Mouse (Mus musculus) telencephalon, adult 2 months (tissue): ENCODE measurements around the gene Nol7.

Experiments
- DNase-seq: peaks from one replicate; pipeline ENCODE4 v3.0.0-alpha.2; 2011; ENCODE audit warnings: low read depth, low spot score

The Nol7 gene

DNA sequence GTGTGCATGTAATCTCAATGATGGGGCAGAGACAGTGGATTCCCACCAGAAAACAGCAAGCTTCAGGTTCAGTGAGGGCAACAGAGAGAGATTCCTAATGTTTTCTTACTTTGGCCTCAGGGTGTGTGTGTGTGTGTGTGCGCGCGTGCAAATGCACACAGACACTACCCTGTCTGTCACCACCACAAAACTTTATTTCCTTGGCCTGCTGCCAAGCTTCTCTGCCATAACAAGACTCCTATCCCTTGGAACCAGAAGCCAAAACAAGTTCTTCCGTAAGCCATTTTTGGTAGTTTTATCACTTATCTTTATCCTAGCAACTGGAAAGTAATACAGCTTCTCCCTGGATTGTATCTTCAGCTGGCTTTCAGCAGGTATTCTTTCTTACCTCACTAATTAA, 30.2 kb downstream of the Nol7 start:
- no peak for DNase-seq

DNA sequence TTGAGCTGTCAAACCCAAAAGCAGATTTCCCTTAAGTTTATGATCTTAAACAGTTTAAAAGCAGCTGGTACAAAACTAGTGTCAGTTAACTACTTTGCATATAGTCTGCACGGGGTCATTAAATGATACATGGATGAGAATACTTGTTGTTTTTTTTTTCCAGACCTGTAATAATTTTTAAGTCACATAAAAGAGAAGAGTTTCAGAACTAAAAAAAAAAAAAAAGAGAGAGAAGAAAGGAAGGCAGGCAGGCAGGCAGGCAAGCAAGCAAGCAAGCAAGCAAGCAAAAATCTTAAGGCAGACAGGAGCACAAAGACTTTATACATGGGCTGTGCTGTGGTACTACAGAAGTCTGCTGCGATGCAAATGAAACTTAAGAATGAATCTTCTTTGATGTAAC, 35.2 kb downstream of the Nol7 start:
- no peak for DNase-seq

DNA sequence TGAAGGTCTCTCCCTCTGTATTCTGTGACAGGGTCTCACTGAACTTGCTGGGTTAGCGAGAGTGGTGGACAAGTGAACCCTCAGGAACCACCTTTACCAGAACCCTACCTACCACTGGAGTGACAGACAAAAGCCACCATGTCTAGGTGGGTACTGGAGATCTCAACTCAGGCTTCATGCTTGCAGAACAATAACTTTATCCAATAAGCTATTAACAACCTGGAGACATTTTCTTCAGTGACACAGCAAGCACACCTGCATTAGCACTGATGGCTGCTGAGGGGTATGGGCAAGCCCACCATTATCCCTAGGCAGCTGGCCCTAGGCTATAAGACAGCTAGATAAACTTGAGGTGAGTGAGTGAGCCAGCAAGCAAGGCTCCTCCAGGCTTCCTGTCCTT, 42.2 kb downstream of the Nol7 start:
- no peak for DNase-seq

DNA sequence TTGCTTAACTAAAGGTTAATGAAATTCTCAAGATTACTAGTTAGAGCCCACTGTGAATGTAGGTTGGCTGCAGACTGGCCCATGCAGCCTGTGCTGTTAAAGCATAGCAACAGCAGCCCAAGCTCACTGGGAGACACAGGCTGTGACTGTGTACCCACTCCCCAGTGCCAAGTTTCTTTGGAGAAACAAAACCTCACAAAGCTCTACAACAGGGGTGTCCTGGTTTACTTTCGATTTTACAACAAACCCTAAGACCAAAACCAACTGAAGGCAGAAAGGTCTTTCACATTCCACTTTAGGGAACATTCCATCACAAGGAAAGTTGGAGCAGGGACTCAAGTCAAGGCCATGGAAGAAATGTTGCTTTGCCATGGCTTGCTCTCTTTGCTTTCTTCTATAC, 44.4 kb downstream of the Nol7 start:
- no peak for DNase-seq

DNA sequence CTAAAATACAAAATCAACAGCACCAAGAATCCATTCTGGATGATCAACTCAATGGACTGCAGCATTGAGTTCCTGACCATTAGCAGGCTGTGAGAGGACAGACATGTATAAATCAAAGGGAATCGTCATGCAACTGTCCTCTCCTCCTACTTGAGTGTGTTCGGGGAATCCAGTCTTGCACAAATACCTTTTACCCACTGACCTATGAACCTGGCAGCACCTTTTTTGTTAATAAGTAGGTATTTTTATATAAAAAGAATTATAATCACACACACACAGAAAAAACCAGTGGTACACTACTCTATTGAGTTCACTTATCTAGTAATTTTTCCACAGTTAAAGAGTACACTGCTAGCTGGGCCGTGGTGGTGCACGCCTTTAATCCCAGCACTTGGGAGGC, 45.5 kb downstream of the Nol7 start:
- no peak for DNase-seq

DNA sequence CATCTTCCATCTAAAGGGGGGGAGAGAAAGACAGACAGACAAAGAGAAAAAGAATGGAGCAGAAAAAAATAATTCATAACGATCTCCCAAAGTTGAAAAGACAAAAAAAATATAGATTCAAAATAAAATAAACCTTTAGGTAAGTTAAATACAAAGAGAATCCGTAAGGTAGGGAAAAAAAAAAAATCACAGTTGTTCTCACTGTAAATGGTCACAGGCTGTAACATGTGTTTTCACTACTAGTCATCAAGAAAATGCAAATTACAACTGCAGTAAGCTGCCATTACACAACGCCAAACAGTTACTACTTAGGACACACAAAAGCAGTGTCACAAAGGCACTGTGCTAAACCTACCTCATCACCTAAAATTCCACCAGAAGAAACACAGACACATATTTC, 46.5 kb downstream of the Nol7 start:
- no peak for DNase-seq

DNA sequence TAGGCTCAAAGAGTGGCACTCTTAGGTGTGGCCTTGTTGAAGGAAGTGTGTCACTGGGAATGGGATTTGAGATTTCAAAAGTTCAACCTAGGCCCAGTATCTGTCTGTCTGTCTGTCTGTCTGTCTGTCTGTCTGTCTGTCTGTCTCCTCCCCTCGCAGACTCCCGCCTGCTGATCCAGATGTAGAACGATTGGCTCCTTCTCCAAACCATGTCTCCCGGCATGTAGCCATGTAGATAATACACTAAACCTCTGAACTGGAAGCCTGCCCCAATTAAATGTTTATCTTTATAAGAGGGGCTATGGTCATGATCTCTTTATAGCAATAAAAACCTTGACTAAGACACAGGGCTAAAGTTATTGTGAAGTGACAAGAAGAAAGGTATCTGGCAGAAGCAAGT, 47.6 kb downstream of the Nol7 start:
- DNase-seq: no peak

DNA sequence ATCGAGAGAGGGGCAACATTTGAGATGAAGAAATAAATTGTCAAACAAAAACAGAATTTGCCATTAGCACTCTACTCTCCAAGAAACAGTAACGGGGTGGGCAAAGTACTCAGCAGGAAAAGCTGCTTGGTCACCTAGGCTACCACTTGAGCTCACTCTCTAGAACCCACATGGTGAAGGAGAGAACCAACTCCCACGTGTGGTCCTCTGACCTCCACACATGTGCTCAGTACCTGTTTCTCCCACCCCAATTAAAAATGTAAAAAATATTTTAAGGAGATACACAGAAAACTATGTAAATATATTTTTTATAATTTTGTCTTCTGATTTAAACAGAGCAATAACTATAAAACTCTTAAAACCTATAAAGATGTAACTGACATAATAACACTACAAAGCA, 49.5 kb downstream of the Nol7 start:
- no peak for DNase-seq

DNA sequence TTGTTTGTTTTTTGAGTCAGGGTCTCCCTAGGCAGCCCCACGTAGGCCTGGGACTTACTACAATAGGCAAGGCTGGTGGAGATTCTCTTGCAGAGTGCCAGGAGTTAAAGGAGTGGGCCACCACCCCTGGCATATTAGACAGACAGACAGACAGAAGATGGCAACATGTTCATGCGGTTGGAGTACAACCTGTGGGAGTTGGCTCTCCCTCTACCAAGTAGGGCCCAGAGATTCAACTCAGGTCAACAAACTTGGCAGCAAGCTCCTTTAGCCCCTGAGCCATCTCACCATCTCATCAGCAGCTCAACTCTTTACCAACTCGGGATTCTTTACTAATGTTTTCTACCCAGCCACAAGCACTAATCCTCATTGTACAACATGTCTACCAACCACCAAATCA, 52.5 kb downstream of the Nol7 start:
- DNase-seq: no peak

DNA sequence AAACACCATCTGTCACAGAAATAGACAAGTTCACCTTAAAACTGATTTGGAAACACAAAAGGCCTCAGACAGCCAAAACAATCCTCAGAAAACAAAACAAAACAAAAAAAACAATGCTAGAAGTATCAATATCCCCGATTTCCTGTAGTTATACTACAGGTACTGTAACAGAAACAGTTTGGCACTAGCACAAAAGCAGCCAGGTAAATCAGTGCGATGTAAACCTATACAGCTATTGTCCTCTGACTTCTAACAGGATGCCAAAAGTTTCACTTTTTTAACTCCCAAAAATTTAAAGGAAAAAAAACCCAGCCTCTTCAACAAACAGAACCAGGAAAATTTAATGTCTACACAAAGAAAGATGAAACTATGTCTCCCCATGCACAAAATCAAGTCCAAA, 54.0 kb downstream of the Nol7 start:
- DNase-seq: no peak

DNA sequence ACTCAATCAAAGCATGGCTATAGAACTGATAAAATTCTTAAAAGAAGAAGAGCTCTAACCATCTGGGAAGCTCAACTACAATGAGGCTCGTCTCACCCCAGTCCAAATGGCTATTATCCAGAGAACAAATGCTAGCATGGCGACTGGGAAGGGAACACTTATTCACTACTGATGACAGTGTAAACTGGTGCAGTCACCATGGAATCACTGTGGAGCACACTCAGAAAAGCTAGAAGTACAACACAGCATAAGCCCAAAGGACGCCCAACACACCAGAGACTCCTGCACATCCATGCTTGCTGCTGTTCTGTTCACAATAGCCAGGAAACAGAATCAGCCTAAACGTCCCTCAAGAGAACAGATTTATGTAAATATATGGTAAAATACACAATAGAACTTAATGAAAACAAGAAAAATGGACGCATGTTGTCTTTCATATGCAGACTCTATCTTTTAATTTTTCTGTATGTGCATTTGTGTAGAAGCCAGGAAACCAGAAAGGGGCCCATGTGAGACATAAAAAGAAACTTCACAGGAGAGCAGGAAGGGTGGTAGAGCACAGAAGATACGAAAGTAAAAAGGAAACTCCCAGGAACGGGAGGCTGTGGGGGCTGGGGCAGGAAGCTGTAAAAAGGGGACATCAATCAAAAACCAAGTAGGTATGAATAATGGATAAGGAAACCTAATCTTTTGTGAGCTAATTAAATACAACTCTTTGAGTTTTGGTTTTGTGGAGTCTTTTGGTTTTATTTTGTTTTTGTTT, 54.8 kb downstream of the Nol7 start:
- no peak for DNase-seq

DNA sequence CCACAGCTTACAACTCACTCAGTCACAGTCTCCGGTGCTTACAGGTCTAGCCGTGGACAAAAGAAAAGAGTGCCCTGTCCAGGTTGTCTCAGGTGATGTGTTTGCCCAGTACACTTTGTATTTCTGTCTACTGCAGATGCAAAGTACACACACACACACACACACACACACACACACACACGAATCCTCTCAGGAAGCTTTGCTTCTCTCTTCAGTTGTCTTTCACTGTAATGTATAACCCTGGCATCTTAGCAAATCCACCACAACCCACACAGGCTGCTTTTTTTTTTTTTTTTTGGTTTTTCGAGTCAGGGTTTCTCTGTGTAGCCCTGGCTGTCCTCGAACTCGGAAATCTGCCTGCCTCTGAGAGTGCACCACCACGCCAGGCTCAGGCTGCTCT, 56.2 kb downstream of the Nol7 start:
- no peak for DNase-seq
